Mouse (Mus musculus) ovary, postnatal 36 days (tissue): ENCODE results near the gene Borcs8.
A peak's percentile ranks its signal among the peaks of the same experiment; 100 is the strongest.

Experiments used
- DNase-seq: peaks from one replicate; pipeline ENCODE4 v3.0.0; 2022; ENCODE audit warnings: low spot score, mixed read lengths

Gene Borcs8

DNA sequence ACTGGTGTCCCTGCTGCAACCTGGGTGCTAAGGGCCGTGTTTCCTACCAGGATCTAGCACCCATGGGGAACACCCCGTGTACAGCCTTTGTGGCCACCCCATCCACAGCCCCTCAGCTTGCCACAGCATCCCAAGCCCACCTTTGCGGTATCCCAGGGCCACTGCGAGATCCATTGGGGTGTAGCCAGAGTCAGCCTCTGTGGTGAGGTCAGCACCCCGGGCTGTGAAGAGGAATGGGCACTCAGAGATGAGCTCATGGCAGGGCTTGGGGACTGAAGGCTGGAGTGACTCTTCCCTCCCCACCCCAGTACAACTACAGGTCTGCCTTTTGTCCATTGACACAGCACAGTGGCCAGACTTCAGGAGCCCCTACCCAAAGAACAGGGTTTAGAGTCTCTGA lies 5.2 kb upstream of the Borcs8 start:
- DNase-seq = no peak

DNA sequence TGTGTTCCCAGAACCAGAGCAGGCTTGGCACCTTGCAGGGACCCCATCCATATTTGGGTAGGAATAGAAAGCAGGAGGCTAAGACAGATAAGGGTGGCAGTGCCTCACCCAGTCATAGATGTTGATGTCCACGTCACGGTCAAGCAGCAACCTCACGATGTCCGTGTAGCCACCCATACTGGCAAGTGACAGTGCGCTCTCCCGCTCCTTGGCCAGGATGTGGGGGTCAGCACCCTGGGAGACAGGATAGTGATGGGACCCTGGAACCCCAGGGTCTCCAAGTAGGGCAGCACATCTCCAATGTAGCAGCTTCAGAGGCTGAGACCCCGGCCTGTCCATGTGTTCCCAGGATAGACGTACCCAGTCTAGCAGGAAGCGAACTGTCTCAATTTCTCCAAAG lies 4.4 kb upstream of the Borcs8 start:
- DNase-seq = no peak

DNA sequence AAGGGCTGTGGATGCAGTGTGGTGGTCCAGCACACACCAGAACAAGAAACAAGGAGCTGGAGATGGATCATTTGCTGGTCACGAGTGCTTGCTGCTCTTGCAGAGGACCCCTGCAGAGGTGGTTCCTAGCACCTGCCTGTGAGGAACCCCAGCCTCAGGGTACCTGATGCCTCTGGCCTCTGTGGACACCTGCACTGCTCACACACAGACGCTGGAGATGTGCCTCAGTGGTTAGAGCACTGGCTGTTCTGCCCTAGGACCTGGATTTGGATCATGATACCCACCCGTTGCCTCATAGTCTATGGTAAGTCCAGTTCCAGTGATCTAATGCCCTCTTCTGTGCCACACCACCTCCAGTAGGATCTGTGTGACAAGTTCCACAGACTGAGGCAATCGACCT lies 2.7 kb upstream of the Borcs8 start:
- no peak for DNase-seq

DNA sequence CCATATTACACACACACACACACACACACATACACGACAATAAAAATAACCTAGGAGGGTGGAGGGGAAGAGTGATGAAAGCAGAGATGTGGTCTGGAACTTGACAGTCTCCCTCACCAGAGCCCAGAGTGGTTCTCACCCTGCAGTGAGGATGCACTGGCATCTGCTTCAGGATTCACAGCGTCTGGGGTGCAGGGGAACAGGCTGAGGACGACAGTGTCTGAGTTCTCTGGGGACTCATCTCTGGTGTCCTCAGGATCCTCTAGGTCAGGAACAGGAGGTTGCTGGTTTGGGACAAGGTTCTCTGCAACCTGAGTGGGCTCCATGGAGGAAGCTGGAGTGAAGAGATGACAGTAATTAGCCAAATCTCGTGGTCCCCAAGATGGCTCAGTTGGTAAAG lies 1.4 kb upstream of the Borcs8 start:
- DNase-seq = no peak

DNA sequence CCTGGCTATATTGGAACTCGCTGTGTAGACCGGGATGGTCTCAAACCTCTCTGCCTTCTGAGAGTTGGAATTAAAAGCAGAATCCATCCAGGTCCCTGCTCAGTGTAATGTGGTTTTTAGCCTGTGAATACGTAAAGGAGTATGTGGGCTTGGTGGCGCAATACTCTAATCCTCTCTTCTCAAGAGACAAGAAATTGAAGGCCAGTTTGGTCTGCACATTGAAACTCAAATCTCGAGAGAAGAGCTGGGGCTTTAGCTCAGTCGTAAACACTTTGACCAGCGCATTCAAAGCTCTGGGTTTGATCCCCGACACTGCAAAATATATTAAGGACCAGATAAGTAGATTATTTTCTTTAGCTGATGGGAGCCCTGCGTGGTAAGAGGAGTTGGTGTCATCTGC lies 682 bp downstream of the Borcs8 start:
- no peak for DNase-seq

DNA sequence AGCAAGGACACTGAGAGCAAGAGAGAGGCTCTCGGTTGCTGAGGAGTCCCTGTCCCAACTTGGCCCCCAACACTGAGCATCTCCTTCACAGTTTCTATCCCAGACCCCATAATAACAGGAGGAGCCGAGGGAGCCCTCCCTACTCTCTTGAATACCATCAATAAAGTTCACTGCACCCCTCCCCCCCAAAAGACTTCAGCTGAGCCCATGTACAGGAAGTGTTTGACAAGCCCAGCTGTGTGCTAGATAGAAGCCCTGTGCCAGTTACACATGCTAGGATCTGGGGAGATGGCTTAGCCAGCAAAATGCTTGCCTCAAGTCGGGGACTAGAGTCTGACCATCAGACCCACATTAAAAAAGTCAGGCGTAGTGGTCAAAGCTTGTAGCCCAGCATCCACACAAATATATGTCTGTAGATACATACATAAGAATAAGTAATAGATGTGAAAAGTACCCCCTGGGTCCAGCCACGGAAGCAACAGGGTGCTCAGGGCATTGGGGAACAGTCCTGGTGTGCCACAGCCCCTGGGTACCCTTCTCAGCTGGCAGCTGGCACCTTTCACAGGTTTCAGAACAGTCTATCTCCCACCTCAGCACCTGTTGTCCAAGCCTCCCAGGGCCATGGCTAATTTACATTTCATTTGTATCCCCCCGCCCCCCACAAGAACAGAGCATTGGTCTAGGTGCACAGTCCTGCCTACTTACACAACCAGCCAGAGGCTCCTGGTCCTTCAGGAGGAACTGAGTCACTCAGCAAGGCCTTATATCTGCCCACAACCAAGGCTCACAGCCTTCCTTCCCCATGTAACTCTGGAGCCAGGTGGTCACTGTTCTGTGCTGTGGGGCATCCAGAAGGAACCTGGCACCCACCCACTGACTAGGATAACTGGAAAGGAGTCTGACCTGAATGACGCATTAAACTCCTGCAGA lies 8.6 kb downstream of the Borcs8 start:
- no peak for DNase-seq

DNA sequence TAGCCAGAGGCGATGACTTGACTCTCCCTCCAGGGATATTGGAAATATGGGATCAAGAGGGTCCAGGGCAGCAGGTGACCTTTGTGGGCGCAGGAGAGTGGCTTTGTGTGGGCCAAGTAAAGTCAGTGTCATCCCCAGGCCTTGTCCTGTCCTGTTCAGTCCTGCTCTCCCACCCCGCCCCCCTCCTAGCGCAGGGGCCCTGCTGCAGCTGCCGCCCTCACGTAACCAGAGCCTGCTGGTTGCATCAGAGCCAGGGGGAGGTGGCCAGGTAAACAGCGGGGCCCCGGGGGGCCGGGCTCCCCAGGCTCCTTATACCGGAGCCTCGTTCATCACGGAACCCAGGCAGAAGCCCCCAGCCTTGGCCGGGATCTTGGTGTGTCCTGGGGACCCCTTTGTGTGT lies 10.9 kb downstream of the Borcs8 start:
- DNase-seq = no peak

DNA sequence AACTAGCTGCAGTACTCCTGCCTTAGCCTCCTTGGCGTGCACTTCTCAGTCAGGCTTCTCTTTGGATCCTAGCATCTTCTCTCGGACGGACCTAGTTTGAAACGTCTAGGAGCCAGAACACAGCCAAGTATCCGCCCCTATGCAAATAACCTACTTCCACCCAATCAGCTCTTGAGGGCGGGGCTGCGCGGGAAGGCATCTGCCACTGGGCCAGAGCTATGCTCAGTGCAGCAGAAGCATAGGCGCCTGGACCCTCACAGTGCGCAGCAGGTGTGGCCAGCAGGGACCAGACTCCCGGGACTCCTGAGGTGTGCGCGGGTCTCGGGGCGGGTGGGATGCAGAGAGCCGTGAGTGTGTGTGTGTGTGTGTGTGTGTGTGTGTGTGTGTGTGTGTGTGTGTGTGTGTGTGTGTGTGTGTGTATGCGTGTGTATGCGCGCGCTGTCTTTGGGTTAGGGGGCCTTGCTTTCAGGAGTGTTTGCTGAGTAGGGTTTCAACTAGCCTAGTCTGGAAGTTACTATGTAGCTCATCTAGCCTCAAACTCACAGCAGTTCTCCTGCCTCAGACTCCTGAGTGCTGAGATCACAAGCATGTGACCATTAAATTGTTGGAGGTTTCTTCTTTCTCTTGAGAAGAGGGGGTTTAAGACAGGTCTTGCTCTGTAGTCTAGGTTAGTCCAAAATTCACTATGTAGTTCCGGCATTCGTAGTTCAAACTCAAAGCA lies 13.4 kb downstream of the Borcs8 start:
- DNase-seq = peak; percentile 67

DNA sequence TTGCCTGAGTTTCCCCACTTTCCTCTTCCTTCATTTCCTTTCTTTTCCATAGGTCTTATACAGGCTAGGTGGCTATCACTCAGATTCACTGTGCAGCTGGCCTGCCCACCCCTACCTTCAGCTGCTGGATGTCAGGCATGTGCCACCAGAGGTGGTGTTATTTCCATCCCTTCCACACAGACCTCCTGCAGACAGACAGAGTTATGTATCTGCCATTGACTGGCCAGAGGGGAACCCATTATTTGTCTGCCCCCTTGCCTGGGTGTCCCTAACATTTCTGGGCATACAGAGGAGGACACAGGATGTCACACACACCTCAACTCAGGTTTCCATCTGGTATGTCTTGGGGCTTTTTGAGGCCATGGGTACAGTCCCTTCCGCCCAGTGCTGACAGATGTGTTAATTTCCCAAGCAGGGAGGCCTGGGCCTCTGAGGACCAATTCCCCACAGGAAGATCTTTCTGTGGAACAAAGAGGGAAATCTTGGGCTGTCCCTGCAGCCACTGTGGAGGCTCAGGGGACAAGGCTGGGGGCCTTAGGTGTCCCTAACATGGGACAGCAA lies 18.0 kb downstream of the Borcs8 start:
- no peak for DNase-seq

DNA sequence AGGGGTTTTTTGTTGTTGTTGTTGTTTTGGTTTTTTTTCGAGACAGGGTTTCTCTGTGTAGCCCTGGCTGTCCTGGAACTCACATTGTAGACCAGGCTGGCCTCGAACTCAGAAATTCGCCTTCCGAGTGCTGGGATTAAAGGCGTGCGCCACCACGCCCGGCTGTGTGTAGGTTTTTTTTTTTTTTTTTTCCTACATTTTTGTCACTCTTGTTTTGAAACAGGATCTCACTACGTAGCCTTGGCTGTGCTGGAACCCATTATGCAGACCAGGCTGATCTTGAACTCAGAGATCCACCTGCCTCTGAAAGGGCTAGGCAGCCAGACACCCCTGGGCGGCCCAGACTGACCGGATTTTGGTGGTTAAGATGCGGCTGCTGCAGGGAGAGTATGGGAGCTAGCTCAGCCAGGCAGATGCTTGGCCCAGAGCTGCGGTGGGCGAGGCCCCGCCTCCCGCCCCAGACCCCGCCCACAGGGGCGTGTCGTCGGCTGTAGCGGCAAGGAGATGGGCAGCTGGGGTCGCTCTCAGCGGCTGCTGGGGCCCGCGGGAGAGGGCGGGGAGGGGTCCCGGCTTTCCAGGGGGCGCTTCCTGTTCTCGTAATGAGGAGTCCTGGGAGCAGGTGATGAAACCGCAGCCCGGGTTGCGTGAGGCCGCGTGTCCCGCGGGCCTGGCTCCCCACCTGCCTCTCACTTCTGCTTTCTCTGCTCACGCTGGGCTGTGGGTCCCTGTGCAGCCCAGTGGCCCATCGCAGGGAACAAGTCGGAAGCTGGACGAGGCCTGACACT lies 19.0 kb downstream of the Borcs8 start:
- peak; percentile 75 for DNase-seq

DNA sequence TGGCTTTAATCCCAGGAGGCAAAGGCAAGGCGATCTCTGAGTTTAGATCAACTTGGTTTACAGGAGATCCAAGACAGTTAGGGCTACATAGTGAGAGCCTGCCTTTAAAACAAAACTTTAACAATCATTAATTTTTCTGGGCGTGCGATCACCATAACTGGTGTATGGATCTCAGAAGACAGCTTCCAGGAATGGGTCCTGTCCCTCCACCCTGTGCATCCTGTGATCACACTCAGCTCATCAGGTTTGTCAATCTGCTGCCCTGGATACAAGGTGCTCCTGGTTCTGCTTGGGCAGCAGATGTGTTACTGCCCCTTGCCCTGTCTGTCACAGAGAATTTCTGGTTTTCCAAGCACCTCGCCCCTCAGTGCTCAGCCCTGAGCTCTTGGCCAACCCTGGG lies 19.9 kb downstream of the Borcs8 start:
- no peak for DNase-seq

DNA sequence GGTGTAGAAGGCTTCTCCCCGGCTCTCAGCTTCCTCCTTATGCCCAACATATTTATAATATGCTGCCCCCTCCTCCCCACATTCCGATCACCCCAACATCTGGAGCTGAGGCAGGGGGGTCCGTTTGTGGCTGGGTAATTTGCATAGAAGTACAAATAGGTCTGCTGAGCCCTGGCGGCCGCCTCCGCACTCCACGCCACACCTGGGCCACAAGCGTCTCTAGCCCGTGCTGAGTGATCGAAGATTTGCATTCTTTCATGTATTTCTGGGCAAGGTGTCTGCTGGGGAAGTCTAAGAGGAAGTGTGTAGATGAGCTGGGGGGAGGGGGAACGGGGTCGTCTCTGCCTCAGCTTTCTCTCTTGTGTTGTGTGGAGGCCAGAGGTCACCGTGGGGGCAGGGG lies 20.7 kb downstream of the Borcs8 start:
- no peak for DNase-seq

DNA sequence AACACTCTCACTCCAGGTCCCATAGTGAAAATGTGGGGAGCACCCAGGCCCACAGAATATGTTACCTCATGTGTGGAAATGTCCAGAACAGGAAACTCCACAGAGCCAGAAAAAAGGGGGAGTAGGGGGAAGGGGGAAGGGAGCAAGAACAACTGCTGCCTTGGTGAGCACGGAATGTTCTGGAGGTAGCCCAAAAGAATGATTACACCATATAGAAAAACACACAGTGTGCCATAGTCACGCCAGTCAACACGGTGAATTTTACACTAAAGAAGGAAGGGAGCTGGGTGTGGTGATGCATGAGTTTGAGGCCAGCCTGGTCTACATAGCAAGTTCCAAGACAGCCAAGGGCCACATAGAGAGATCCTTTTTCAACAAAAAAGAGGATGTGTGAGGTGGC lies 24.0 kb downstream of the Borcs8 start:
- DNase-seq = no peak

DNA sequence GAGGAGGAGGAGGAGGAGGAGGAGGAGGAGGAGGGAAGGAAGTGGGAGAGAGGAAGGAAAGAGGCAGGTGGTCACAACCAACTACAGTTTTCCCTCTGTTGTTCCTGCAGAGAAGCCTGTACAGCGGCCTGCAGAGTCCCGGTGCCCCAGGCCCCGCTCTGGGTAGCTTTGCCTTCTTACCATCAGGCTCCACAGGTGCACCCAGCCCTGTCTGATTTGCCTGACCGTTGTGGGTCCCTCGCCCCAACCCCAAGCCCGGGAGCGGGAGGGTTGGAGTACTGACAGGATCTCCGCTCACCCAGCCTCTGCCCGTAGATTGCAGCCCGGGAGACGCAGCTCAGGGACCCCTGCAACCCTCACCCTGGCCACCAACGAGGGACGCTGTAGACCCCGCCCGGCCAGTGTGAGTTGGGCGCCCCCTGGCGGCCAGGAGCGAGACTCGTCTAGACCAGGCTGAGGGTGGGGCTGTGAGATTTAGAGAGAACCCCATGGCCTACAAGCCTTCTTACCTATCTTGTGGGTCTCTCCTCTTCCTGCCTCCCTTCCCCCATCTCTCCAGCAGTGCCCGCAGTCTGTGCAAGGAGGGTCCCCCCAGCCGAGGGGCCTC lies 27.3 kb downstream of the Borcs8 start:
- DNase-seq = peak; percentile 65

DNA sequence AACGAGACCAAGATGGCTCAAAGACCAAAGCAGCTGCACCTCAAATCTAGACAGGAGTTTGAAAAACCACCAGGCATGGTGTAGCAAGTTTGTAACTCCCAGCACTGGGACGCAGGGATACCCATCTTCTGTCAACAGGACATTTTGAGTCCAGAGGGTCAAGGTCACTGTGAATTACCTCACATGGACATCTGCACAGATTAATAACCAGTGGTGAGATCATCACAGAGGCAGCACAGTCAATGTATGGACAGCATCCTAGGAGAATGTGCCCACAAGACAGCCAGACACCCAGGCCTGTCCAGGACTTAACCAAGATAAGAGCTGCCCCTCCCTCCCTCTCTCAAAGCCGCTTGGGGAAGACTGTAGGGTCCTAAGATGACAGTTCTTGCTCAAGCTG lies 30.8 kb downstream of the Borcs8 start:
- DNase-seq = no peak

DNA sequence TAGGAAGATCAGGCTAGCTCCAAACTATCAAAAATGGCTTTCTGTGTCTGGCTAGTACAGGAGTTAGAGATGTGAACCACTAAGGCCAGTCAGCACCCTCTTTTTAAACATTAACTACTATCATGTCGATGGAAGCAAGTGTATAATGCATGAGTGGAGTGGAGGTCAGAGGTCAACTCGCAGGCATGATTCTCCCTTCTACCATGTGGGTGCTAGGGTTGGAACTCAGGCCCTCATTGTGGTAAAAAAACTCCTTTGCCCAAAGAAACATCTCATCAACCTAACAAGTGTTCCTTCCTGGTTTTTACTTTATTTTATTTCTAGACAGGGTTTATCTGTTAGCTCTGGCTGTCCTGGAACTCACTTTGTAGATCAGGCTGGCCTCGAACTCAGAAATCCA lies 31.4 kb downstream of the Borcs8 start:
- DNase-seq = no peak

DNA sequence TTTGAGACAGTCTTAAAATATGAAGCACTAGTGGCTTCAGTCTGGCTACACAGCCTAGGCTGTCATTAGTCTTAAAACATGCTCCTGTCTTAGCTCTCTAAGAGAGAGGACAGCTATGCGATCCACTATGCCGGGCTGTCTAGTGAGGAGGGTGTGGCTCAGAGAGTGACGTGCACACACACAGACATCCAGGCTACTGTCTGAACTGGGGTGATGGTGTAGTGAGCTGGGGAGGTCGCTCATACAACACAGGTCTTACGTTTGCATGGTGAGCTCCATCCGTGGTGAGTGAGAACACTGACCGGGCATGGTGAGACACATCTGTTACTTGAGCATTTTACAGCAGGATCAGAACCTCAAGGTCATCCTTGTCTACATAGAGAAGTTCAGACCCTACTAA lies 31.9 kb downstream of the Borcs8 start:
- no peak for DNase-seq

DNA sequence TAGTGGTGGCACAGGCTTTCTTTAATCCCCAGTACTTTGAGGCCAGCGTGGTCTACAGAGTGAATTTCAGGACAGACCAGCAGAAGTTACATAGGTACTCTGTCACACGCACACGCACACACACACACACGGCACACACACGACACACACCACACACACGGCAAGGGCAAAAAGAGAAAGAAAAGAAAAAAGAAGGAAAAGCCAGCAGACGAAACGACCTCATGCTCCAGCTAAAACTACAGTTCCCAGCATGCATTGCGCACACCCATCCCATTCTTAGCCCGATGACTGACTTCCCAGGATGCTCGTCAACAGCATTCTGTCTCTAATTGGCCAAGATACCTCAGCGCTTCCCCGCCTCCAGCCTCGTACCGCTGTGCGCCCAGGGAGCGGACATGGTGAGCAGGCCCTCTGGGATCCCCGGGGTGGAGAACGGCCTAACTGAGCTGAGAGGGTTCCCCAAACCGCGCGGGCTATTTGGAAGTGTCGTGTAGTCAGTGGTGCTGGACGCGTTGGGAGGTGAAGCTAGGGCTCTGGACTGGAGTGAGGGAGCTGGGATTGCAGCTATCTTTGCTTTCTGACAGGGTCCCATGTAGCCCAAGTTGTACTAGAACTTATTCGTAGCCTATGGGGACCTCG lies 32.9 kb downstream of the Borcs8 start, which contains the start of gene Tmem161a:
Gene Tmem161a, plus strand, starts transcription at position 314 of the 639 bp plus-strand sequence.
- peak; percentile 87 for DNase-seq

DNA sequence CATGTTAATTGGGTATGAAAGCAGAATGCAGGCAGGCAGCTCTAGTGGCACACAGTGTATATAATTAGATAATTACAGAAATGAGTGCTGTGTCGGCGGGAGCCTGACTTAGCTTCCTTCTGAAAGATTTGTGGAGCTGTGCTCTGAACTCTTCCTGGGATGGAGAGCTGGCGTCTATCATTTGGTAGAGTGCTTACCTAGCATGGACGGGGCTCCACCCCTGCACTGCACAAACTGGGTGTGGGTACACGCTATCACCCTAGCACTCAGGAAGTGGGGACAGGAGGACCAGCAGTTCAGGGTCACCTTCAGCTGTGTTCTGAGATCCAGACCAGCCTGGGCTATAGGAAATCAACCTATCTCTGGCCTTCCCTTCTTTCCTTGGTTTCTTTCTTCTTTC lies 34.0 kb downstream of the Borcs8 start:
- no peak for DNase-seq

DNA sequence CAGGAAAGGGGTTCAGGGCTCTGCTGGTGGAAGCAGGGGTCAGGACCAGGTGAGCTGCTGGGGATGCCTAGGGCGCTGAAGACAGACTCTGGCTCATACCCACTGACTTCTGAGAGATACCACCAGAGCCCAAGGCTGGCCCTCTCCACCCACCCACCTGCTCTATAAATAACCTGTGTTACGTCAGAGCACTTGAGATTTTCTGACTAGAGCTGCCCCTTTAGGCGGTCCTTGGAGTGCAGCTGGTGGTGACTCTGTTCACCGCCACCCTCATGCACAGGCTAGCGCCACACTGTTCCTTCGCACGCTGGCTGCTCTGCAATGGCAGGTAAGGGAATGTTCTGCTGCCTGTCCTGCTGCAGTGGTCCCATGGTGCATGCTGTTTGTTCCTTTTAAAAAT lies 34.8 kb downstream of the Borcs8 start:
- no peak for DNase-seq

DNA sequence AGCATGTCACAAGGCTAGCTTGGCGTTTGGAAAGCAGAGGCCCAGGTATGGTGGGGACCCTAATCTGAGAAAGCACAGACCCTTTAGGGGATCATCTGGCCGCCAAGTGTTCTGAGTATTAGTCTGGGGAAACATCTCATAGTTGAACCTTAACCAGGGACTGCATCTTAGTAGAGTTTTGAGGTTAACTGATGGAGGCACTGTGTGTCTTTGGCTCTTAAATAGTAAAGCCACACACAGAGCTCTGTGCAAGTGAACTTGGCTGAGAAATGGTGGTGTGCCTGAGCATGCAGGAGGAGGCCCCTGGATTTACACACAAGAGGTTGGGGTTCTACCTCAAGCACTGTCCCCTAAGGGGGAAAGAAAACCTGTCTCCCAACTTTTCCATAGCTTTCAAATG lies 38.9 kb downstream of the Borcs8 start:
- DNase-seq = no peak
